Mouse (Mus musculus): ENCODE data around the gene Wdr41.

DNA sequence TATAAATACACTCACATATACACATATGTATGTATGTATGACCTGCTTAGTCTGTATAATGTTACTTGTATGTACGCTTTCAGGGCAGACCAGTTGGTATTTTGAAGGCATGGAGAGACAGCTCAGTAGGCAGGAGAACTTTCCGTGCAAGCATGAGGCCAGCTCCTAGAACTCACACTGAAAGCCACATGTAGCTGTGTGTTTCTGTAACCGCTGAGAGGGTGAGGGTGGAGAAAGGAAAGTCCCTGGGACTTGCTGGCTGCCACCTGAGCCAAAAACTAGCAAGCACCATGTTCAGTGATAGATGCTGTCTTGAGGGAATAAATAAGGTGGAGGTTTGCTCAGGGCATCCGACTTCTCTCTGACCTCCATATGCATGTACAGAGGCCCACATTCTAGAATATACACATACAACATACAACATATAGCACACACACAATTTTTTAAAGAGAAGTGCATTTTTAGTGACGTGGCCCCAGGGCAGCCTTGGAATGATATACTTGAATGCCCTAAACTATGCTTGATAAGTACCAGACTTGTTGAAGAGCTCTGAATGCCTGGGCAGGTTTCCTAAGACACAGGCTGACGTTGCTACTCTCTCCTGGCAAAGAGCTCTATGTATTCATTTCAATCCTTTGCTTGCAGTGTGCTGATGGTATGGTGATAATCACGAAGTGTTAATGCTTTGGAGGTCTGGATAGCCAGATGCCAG is 35.6 kb downstream of the Wdr41 start:
- no peak for TF ChIP-seq CTCF (IDR thresholded peaks at IDR 0.05; ENCODE audit: low read depth)
- TF ChIP-seq EP300 (IDR thresholded peaks at IDR 0.05; ENCODE audit: low read depth) = no peak

Data from liver, postnatal 0 days (tissue).